Mouse (Mus musculus): ENCODE measurements around the gene Tln1.
"Not testable (repeated sequence)": the region's sequence is repeated elsewhere in the genome, so short reads cannot be mapped to it uniquely, and the experiment has no call there.

The Tln1 gene

GRCm38 (mm10) chr4:43506074-43506473 lies 56.4 kb downstream of the Tln1 start:
- DNase-seq (ENCODE audit: low spot score), result no peak

- DNase-seq (ENCODE audit: low spot score), result no peak
Observed at GRCm38 (mm10) chr4:43504269-43504668, 58.2 kb downstream of the Tln1 start.

- DNase-seq (ENCODE audit: low spot score), result no peak
Observed at GRCm38 (mm10) chr4:43503506-43503905, 59.0 kb downstream of the Tln1 start.

GRCm38 (mm10) chr4:43503041-43503440 lies 59.5 kb downstream of the Tln1 start:
- DNase-seq (ENCODE audit: low spot score), result no peak

GRCm38 (mm10) chr4:43499407-43500333 lies 62.8 kb downstream of the Tln1 start, which contains the start of gene Arhgef39:
Gene Arhgef39, minus strand, starts transcription at chr4:43499695.
- peak; percentile 77 for DNase-seq (ENCODE audit: low spot score)

GRCm38 (mm10) chr4:43498983-43499382 lies 63.5 kb downstream of the Tln1 start:
- DNase-seq (ENCODE audit: low spot score), result no peak

- DNase-seq (ENCODE audit: low spot score), result no peak
Observed at GRCm38 (mm10) chr4:43497946-43498345, 64.5 kb downstream of the Tln1 start.

GRCm38 (mm10) chr4:43497405-43497804 lies 65.1 kb downstream of the Tln1 start:
- no peak for DNase-seq (ENCODE audit: low spot score)

- no peak for DNase-seq (ENCODE audit: low spot score)
Observed at GRCm38 (mm10) chr4:43496587-43496986, 65.9 kb downstream of the Tln1 start.

GRCm38 (mm10) chr4:43493846-43494240 lies 68.6 kb downstream of the Tln1 start:
- DNase-seq (ENCODE audit: low spot score), result no peak

GRCm38 (mm10) chr4:43493186-43493845 lies 69.2 kb downstream of the Tln1 start:
- DNase-seq (ENCODE audit: low spot score), result peak; percentile 95

- DNase-seq (ENCODE audit: low spot score), result peak; percentile 96
Observed at GRCm38 (mm10) chr4:43492821-43493185, 69.7 kb downstream of the Tln1 start, which contains the start of gene Ccdc107. Gene Ccdc107, plus strand, starts transcription at chr4:43492900.

- no peak for DNase-seq (ENCODE audit: low spot score)
Observed at GRCm38 (mm10) chr4:43492101-43492820, 70.2 kb downstream of the Tln1 start.

- no peak for DNase-seq (ENCODE audit: low spot score)
Observed at GRCm38 (mm10) chr4:43490801-43491200, 71.7 kb downstream of the Tln1 start.

- no peak for DNase-seq (ENCODE audit: low spot score)
Observed at GRCm38 (mm10) chr4:43489611-43490010, 72.9 kb downstream of the Tln1 start.

GRCm38 (mm10) chr4:43485666-43486065 lies 76.8 kb downstream of the Tln1 start:
- not testable (repeated sequence) for DNase-seq (ENCODE audit: low spot score)

- no peak for DNase-seq (ENCODE audit: low spot score)
Observed at GRCm38 (mm10) chr4:43483535-43484091, 78.9 kb downstream of the Tln1 start, which contains the start of gene Sit1. Gene Sit1, minus strand, starts transcription at chr4:43483734.

- no peak for DNase-seq (ENCODE audit: low spot score)
Observed at GRCm38 (mm10) chr4:43482591-43482990, 79.9 kb downstream of the Tln1 start.

GRCm38 (mm10) chr4:43481894-43482456 lies 80.5 kb downstream of the Tln1 start:
- no peak for DNase-seq (ENCODE audit: low spot score)
